Mouse (Mus musculus) layer of hippocampus, postnatal 36 days (tissue): ENCODE measurements around the gene Stxbp4. TPM values are rescaled to one million over a fixed set of nuclear protein-coding genes. Genes with fewer than 3 reads are reported as not detected.

ENCODE experiments used
- DNase-seq, 2 experiments: peaks; one replicate each; pipeline ENCODE4 v3.0.0; 2022
- total RNA-seq, 2 experiments: library from RNA; stranded (reverse); gene quantifications; 2 replicates each; pipeline ENCODE4 v1.2.3; 2021

The Stxbp4 gene
- total RNA-seq, 2 experiments from 2014 or later, result 14.6 to 15.1 TPM

DNA sequence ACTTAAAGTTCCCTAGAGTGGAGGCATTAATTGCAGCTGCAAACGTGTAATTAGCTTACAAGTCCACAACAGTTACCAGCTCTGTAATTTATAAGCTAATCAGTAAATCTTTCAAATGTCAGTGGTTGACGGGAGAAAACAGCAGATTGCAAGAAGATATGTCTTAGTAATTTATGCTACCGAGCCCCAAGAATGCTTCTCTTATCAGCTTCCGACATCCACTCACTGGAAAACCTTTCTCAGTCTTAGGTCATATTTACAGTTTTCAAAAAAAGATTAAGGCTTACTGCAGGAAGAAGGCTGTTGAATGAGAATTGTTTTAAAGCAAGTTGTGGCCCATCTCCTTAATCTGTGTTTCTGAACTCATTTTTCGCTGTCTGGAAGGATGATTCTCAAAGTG lies 83.9 kb downstream of the Stxbp4 start:
- no peak for DNase-seq

DNA sequence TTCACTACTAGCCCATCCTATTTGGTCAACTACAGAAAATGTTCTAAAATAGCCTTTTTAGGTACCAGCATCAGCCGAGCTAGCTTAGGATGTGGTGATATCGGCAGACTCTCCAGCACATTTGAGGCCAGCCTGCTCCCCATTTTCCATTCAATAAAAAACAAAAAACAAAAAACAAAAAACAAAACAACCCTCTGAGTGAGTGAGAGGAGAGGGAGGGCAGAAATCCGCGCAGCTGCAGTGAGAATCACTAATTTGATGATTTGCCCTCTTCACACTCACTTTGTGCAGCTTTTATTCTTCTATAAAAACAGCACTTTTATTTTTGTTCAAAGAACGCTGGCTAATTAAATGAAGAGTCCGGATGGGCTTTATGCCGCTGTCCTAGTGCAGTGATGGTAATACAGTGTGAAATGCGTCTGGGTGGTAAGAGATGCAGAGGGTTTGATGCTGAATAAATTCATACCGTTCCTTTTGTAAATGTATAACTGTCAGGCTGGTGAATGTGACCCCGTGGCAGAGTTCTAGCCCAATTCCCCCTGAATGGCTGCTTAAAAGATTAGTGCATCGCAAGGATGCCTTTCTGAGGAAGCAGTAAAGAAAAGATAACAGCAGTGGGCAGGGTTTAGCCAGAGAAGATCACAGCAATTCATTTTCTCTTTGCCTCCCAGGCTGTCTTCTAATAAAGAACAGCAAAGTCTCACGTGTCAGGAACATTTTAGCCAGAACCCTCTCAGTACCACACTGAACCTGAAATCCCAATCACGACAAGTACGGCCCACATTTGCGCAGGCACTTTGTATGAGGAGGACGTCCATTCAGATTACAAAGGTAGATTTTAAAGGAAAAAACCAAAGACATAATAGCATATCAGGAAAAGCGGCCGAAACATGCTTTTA lies 85.3 kb downstream of the Stxbp4 start:
- DNase-seq, result no peak

DNA sequence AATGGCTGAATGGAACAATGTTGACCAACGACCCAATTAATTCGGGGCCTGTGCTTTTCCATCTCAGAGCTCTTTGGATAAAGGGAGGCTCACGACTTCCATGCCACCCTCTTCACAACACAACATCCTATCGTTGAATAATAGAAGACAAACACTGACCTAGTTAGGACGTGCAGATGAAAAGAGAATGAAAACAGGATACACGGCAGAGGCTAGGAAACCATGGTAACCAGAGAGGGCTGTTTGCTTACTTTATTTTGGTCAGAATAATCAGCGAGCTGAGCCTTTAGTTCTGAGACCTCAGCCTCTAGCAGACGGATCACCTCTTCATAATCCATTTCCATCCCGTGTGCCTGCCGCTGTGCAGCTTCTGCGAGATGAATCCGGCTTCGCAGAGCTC lies 89.3 kb downstream of the Stxbp4 start:
- peak; percentile 20 to 23 for DNase-seq

DNA sequence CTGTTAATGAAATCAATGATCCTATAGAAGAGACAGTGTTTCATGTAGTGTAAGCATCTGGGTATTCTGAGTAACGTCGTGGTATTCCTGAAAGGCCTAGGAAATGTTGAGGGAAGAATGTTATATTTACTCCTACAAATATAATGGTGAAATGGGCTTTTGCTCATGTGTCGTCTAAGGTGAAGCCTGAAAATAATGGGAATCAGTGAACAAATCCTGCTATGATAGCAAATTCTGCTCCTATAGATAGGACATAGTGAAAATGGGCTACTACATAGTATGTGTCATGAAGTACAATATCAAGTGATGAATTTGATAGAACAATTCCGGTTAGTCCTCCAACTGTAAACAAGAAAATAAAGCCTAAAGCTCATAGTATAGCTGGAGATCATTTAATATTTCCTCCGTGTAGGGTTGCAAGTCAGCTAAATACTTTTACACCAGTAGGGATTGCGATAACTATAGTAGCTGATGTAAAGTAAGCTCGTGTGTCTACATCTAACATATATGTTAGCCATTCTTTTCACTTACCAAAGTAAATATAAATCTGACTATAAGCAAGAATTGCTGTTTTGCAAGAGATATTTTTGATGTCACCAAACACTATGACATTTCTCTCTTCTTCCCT lies 99.1 kb downstream of the Stxbp4 start:
- no peak for DNase-seq

DNA sequence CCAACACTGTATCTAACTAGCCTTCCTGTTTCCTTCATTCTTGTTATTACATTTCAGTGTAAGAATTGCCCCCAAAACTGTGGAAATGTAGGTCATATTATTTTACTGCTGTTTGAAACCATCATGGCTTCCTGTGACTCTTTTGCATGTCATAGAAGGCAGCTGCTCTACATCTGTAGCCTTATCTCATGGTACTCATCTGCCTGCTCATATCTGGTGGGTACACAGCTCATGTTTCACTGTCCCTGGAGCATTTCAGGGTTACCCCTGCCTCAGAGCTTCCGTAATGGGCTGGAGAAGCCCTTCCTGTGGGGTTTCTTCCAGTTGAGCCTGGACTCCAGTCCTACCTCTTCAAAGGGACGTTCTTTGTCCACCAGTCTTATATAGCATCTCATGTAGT lies 112.6 kb downstream of the Stxbp4 start:
- DNase-seq, result no peak

DNA sequence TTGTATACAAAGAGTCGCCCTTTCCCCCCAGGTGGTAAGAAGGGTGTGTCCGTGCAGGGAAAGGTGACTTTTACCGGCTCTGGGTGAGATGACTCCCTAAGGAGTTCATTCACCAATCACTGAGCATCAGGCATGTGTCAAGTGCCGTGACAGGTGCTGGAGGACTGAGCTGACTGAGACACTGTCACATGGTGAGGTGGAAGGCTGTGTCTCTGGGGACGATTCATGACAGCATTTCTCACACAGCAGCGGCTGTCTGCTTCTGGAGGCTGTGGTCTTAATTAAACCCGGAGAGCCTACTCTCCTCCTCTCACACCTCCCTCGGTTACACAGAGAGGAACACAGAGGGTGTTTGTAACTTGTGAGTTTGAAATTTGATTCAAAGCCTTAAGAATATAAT lies 116.8 kb downstream of the Stxbp4 start:
- no peak for DNase-seq

DNA sequence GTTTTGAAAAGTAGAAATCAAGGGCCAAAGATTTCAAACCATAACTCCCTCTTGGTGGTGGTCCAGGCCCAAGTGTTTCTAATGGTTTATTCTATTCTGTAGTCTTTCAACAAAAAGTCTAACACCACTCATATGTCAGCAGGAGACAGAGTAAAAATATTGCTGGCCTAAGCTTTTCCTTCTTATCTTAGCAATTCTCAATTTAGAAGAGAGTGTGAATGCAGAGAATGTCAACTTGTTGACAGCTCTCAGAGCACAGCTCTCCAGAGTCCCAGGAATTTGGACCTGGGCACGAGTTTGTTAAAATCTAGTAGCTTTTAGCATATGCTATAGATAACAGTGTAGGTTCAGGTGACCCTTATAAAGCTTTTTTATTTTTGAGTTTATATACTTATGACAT lies 120.1 kb downstream of the Stxbp4 start:
- DNase-seq, result no peak

DNA sequence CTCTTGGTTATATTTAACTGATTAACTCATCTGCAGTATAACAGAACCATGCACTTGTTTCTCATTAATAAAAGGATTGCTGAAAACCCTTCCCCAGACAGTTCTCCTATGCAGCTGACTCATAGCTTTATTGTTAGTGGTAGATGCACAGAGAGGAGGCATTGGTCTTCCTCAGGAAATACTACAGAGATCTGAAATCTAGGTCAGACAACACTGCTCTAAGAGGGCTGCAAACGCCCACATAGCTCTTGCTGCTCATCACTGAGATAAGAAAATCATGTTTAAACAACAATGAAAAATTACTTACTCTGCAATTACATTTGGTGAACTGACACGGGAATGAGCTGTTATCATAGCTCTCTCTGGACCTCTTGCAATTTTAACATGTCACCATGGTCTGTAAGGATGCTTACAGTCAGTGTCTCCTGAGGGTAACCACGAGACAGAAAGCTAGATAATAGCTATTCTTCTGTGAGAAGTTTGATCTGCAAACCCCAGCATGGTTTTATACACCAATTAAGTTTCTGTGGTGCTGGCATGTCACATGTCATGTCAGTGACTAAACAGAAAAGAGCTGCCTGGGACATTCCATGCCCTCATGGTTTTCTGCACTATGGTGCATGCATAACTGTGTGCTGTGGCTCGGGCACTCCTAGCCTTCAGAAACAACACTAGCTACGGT lies 125.2 kb downstream of the Stxbp4 start:
- DNase-seq, result no peak

DNA sequence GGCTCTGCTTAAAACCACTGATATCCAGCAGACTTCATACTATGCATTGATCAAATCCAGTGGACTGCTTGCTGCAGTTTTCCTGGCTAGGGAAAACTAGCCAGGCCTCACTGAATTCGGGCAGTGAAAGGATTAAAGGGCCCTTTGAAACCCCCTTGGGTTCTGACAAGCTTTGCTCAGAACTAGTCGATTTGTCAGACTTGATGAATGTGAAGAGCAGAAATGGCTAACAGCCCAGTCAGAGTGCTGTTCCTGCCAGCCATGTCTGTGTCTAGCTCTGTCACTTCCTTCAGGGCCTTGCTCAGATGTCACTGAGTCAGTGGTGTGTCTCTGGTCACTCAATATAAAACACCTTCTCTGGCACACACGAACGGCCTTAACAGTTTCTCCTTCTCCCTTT lies 136.0 kb downstream of the Stxbp4 start:
- DNase-seq, result no peak

DNA sequence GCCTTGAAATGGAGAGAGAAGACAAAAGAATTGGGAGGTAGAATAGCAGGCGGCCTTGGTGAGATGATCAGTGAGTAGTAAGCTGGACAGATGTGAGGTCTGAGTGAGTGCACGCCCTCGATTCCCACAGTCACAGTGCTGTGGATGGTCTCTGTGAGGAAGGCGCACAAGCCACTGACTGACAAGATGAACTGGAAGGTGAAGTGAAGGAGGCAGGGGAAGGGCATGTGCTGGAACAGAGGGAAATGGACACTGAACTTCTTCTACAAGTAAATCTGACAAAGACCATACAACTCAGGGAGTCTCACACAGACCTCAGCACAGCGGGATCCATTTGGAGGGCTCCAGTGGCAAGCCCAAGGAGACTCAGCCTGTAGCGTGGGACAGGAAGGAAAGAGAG lies 138.0 kb downstream of the Stxbp4 start:
- DNase-seq, result no peak

DNA sequence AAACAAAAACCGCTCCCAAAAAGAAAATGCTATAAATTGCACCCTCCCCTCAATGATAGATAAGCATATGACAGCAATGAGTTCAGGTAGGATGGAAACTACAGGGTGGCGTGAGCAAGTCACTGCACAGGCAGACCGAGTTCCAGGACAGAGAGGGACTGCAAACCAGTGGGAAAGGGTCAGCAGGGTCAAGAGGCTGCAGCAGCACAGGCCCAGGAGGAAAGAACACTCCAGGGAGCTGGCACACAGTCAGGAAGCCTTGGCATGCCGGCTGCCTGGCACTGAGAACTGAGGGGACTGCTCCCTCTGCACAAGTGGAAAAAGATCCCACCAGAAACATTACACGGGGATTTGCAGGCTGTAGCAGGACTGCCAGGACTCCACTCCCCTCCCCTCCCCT lies 139.4 kb downstream of the Stxbp4 start:
- DNase-seq, result peak in 1 of 2 experiments; percentile 19

DNA sequence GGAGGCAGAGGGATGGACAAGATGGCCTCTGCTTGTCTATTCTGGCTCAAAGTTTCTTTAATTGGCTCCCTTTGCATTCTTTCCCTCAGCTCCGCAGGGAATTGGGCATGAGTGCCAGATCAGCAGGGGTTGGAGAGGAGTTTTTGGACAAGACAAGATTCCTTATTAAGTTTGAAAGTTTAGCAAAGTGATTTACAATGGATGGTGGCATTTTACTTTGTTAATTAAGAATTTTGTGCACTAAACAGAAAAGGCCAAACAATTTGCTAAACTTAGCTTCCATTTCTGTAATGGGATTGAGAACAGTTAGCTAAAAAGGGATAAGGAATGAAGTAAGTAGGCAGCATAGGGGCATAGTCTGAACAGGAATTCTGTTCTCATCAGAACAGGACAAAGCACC lies 142.9 kb downstream of the Stxbp4 start:
- no peak for DNase-seq

DNA sequence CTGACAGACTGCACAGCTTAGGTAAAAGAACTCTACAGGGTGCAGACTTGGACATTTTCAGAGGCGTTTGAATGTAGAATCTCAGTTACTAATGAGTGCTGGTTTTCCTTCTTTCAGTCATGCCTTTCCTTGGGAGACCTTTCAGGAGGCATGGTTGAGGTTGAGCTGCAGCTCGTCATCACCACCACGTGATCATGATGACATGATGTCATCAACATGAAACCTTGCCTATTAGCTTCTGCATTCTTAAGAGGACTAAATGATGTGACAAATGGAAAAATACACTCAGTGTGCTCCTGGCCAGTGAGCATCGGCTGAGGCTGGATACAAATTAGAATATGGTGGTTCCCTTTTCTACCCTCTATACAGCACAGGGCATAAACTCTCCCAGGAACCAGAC lies 145.4 kb downstream of the Stxbp4 start:
- no peak for DNase-seq

DNA sequence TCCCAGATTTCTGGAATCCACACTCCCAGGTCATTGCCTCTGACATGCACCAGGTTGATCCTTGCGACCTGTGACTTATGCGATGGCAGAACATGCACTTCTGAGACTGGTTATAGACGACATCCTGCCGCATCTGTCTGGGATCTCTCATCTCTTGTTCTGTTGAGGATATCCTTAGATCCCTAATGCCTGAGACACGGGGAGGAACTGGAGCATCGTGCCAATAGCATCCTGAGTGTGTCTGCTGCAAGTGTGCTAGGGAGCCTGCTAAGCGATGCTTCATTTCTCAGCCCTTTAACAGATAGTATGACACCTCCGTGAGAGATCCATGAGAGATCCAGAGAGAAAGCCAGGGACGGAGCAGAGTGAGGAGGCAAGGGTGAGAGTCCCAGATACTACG lies 148.7 kb downstream of the Stxbp4 start:
- no peak for DNase-seq

DNA sequence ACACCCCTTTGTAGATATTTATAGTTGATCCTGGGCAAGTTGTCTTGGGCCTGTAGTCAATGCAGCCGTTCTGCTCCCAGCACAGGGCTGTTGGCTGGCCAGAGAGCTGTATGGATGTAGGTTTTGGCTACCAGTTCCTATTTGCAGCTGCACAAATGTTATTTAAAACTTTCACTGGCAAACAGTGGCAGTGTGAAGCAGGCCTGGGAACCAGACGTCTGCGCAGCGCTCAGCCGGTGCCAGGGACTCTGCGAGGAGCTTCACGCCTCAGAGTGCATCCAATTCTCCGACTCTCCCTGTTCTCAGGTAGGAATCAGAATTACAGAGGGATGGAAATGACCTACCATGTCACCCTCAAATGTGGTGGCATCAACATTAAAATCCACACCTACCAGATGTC lies 150.2 kb downstream of the Stxbp4 start:
- no peak for DNase-seq

DNA sequence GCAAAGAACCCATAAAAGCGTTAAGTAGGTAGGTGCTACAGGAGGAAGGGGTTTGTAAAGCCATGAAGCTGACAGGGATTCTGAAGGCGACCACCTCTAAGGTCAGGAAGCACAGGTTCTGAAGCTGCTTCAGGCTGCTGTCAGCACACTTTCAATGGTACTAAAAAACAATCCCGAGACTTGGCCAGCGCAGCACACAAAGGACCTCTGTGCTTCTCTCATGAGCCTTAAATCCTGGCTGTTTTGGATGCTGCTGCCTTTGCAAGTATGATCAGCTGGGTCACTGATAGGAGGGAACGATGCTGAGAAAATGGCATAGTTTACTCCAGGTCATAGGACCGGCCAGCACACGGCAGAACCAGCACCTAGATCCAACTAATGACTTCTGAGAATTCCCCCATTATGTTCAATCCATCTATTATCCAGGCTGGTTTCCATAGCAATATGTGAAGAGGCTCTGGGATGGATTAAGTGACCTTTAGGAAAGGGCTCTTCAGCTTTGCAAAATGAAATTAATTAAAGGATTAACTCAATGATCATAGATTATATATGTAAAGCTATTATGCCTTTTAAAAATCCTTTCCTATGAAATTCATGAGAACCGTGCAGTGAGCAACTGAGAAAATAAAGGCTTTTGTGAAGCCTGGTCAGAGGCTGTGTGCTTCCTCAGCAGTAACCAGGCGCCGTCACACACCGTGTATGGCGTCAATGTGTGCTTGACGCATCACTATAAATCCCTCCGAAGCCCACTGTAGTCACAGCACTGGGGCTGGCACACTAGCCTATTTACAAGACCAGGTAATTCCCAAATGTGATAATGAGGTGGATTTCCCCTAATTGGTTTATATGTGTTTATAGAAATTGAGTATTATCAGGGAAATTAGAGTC lies 152.9 kb downstream of the Stxbp4 start:
- no peak for DNase-seq

DNA sequence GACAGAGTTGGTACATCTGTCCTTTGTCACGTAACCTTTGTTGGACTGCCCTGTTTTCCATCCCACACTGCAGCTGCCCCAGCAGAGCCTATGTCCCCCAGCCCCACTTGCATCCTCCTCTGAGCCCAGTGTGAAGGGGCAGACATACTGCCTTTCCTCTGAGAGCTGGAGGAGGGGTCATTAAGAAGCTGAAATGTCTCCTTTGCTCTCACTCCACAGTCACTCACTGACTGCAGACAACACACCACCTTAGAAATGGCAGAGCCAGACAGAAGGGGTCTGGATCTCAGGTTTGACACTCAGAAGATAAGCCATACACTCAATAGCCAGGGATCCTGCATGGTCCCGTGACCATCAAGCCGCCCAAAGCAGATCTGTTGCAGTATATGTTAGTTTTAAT lies 154.1 kb downstream of the Stxbp4 start:
- no peak for DNase-seq

DNA sequence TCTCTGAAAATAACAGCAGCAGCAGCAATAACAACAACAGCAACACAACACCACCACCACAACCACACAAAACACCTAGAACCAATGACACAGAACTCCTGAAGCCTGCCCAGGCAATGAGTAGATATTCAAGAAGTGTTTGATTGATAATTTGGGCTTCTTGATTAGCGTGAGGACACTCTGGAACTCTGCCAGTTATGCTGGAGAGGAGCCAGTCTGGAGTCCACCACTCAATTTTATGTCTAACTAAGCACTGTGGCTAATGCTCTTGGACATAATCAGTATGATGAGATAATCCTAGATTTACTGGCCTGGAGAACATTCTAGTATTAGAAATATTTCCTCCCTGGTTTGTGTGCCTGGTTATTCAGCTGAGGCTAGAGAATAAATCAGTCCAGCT lies 156.1 kb downstream of the Stxbp4 start:
- no peak for DNase-seq

DNA sequence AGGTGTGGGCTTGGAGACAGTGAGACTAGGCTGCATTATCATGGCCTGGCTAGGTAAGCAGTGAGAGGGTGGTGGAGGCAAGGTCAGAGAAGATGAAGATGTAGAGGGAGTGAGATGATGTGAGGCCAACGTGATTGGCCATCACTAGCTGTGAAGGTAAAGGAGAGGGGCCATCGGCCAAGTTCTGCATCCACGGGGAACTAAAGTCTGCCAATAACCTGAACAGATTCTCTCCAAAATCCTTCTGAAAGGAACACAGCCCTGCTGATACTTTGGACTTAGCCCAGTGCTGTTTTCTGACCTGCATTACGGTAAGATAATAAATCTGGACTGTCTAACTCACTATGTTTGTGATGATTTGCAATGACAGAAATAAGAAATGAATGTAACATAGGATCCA lies 167.6 kb downstream of the Stxbp4 start:
- no peak for DNase-seq

DNA sequence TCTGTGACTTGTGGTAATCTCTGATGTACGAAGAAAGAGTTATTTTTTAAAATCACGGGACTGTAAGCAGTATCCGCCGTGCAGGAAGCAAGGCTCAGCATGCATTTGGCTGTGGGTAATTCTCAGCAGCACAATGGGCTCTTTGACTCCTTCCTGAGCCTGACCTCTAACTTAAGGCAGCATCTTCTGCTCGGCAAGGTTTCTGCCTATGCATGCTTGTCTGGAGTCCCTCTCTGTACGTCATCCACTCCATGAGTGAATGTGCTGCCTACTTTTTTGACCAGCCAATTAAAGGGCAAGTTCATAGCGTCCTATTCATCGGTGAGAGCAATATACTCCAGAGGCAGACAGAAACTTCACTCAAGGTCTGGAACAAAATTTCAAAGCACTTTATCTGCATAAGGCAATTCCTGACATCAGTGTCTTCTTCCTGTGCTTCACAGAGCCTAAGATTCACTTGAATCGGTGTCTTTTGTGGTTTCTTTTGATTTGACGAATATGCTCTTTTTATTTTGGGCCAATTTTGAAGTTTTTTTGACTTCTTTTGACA lies 173.8 kb downstream of the Stxbp4 start:
- DNase-seq, result no peak

DNA sequence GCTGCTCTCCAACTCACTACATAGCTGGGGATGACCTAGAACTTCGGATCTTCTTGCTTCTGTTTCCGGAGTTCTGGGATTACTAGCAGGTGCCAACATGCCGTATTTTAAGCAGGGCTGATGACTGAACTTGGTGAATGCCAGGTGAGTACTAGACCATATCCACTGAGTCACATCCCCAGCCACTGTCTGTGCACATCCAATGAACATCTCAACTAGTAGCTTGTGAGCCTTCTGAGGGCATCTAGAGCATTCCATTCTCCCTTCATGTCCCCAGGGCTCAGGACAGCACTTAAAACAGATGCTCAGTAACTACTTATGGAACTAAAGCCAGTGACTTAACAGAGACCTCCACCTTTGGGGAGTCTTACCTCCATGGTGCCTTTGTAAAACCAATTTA lies 177.4 kb downstream of the Stxbp4 start:
- no peak for DNase-seq

DNA sequence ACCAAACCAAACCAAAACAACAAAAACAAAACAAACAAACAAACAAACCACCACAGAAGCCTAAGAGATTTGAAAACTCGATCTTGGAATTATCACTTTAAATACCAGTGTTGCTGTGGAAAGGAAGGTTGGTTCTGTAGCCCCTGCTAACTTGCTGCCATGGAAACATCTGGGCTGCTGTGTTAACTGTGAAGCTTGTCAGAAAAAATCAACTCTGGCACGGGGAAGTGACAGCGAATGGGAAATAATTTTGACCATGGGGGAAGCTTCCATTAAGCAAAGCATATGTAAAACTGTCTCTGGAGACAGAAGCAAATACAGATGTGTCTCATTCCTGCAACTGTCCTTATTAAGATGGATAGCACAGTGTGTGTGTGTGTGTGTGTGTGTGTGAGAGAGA lies 185.8 kb downstream of the Stxbp4 start:
- DNase-seq, result no peak
